Mouse (Mus musculus): ENCODE data around the gene Stn1. TPM values are rescaled to one million over a fixed set of nuclear protein-coding genes. Genes with fewer than 3 reads are reported as not detected.

Gene Stn1
- total RNA-seq, 2 experiments from 2014 or later = 13.1 to 18.7 TPM

DNA sequence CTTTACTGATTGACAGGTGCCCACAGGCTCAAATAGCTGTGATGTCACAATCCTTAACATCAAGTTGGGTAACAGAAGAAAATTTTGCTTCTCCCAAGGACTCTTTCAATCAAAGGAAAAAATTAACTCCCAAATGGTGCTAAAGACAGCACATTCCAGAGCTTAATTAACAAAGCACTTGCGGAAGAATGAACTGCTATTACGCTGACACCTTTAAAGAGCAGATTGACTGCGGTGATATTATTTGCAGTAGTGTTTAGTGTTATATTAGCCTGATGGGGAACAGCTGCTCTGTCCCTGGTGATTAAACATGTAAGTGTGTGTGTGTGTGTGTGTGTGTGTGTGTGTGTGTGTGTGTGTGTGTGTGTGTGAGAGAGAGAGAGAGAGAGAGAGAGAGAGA, 7.7 kb upstream of the Stn1 start:
- no peak for DNase-seq

GRCm38 (mm10) chr19:47542441-47542840, 5.1 kb upstream of the Stn1 start:
- DNase-seq = no peak

- DNase-seq = peak; percentile 31
These were observed 1.5 kb upstream of the Stn1 start for GRCm38 (mm10) chr19:47538801-47539200.

- DNase-seq = no peak
These were observed 572 bp upstream of the Stn1 start for GRCm38 (mm10) chr19:47537879-47538278.

- peak; percentile 99 for DNase-seq
These were observed 597 bp downstream of the Stn1 start for GRCm38 (mm10) chr19:47536521-47537299.

GRCm38 (mm10) chr19:47534131-47534530, 3.2 kb downstream of the Stn1 start:
- no peak for DNase-seq

- DNase-seq = no peak
These were observed 4.9 kb downstream of the Stn1 start for GRCm38 (mm10) chr19:47532449-47532848.

DNA sequence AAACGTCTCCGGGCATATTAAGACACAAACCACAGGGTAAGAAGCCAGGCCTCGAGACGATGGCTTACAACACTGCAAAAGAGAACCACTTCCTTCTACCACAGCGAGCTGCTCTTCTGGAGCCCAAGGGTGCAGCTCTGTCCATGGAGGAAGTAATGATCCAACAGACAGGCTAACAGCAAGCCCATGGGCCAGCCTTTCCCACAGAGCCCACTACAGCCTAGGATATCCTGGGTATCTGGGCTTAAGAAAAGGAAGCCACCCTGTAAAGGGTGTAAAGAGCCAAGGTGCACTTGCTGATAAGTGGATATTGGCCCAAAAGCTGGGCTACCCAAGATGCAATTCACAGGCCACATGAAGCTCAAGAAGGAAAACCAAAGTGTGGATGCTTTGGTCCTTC, 6.0 kb downstream of the Stn1 start:
- no peak for DNase-seq

DNA sequence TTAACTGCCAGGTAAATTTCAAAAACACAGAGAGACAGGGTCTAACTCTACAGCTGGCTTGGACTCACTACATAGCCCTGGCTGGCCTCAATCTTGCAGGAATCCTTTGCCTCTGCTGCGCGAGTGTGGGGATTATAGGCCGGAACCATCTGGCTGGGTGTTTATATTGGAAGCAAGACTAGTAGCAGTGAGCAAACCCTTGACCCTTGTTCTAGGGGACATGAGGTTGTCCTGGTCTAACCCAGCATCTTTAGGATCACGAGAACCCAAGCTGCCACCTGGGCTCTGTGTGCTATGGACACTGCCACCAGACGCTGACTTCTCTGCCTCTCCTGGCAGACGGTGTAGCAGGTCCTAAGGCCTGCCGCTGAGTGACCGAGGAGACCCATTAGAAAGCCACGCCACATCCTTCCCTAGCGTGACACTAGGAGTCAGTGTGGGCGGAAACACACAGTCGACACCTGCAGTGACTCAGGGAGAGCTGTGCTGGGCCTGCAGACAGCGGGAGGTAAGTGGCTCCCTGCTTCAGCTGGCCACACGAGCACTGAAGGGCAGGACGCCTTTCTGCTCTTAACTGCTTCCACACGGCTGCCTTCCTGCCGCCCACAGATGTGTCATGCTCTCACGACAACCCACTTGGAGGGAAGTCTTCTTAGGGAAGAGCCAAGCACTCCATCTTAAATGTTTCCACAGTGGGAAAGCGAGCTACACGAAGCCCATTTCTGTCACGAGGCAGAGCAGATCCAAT, 10.9 kb downstream of the Stn1 start:
- no peak for DNase-seq

GRCm38 (mm10) chr19:47524905-47525304, 12.4 kb downstream of the Stn1 start:
- DNase-seq = no peak

- no peak for DNase-seq
These were observed 15.9 kb downstream of the Stn1 start for GRCm38 (mm10) chr19:47521403-47521802.

GRCm38 (mm10) chr19:47519163-47519893, 18.0 kb downstream of the Stn1 start:
- DNase-seq = no peak

DNA sequence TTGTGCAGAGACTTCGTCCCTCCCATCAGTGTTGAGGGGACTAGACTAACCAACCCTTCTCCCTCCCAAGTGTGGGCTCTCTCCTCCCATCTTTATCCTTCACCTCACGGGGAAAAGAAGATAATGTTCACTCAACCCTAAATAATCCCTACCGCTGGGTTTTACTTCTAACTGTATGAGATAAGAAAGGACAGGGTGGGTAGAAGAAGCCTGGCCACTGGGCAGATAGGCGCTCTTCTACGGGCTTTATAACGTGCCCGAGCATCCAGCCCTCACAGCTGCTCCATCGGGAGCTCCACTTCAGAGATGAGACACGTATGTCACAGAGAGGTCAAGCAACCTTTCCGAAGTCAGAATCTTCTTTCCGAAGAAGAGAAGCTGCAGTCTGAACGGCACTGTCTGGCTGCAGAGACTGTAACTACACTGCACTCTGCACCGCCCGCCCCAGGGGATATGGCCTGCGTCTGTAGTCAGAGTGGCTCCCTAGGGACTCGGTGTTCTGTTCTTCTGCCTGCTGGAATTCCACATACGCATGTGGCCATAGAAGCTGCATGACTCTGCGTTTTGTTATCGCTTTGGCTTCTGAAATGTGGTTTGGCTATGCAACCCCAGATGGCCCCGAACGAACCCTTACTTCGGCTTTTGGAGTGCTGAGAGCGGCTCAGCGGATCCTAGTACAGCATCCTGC, 18.7 kb downstream of the Stn1 start:
- no peak for DNase-seq

GRCm38 (mm10) chr19:47517570-47517969, 19.7 kb downstream of the Stn1 start:
- DNase-seq = no peak

DNA sequence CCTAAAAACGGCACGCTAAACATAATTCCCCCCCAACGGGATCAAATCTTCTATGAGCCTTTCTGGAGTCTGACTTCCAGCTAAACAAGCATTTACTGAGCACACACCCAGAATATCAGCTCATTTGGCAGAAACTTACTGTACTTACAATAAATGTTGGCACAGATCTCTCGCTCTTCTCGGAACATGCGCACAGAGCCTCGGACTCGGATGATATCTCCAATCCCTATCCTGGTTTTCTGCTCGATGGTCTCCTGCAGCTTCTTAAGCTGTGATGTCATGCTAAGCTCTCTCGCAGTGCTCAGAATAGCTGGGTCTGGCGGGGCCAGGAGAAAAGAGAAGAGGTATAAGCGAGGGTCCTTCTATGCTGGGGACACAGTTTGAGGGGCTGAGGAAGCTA, 20.4 kb downstream of the Stn1 start:
- DNase-seq = no peak

DNA sequence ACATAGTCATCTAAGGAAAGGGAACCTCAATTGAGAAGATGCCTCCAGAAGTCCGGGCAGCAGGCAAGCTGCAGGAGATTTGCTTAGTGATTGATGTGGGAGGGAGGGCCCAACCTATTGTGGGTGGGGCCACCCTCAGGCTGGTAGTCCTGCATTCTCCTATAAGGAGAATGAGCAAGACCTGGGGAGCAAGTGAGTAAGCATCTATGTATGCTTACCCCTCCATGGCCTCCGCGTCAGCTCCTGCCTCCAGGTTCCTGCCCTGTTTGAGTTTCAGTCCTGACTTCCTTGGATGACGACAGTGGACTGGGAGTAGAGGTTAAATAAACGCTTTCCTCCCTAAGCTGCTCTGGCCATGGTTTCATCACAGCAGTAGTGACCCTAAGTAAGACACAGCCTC, 22.2 kb downstream of the Stn1 start:
- DNase-seq = no peak

- no peak for DNase-seq
These were observed 23.7 kb downstream of the Stn1 start for GRCm38 (mm10) chr19:47513618-47513897.

DNA sequence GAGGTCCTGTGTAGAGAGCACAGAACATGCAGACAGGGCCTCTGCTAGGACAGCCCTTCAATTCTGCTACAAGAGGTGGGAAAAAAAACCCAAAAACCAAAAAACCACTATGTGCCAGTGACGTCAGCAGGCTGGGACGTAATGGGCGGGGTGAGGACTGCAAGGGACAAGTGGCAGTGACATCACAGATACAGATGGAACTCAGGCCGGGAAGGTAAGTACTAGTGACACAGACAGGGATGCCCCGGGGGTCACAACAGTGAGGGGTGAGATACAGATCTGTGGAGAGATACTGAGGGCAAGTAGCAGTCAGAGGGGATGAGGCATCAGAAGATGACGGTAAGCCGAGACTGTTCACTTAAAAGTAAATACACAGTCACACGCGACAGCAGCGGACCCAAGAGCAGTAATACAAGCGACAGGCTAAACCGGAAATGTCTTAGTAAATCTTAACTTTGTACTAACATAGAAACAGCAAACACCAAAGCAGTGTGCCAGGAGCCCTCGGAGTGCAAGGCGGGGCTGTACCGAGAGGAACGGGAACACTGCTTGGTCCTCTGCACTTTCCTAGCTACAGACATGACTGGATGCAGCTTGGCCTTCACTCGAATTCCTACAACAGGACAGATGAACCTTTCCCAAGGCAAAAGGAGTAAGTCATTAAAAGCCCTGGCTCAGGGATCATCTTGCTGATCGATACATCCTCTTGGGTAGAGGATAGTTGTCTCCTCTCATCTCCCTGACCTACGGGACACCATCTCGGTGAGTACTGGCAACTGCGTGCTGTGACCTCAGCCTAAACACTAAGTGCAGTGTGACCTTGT, 24.3 kb downstream of the Stn1 start:
- no peak for DNase-seq

GRCm38 (mm10) chr19:47511958-47512357, 25.3 kb downstream of the Stn1 start:
- DNase-seq = no peak

GRCm38 (mm10) chr19:47511294-47511675, 26.0 kb downstream of the Stn1 start:
- no peak for DNase-seq

DNA sequence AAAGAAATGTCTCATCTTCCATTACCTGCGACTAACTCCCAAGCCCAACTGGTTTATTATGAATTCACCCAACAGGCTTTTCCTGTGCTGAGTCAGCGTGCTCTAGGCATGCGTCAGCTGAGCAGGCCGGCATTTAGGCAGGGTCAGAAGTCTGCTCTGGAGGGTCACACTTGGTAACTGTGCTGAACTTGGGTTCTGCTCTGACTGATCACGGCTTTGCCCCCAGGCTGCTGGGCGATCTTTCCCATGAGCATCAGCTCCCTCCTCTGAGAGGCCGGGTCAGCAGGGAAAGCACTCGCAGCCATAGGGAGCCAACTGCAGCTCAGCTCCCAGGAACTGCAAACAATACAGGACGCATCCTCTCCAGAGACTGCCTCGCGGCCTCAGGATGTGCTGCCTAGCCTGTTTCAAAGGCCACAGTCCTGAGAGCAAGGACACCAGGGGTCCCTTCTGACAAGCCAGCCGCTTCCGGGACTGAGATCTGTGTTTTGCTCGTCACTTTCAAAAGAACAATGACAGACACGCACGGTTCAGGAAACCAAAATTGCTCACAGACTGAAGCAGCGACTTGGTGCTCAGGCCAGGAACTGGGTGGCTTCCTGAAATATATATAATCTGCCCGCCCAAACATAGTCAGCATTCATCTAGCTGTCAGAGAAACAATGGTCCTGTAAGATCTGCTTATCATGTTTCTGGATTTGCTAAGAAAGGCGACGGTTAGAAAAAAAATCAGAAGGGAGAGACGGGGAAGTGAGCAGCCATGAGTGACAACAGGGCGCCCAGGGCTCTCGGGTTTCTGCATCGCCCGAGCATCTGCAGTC, 26.6 kb downstream of the Stn1 start:
- DNase-seq = peak; percentile 43
